Mouse (Mus musculus) intestine, embryonic 15.5 days (tissue): ENCODE results near the gene Ctrl. TPM values are rescaled to one million over a fixed set of nuclear protein-coding genes. Genes with fewer than 3 reads are reported as not detected.
"Not testable (repeated sequence)": the region's sequence is repeated elsewhere in the genome, so short reads cannot be mapped to it uniquely, and the experiment has no call there.

Experiments
- ATAC-seq: fragments of 200-750 bp; cut with Nextera tagmentation; 2 replicates; pipeline ENCODE4 v1.8.0; 2017; ENCODE audit warnings: moderate TSS enrichment, moderate library complexity
- H3K27ac ChIP-seq: fragments of 300-500 bp; sonication (generic); 2 replicates; pipeline ENCODE4 v1.5.1; 2015; ENCODE audit warnings: mild to moderate bottlenecking, inconsistent platforms
- H3K27me3 ChIP-seq: fragments of 300-500 bp; sonication (generic); replicated peaks from 2 replicates; pipeline ENCODE4 v1.6.1; 2015; ENCODE audit warnings: inconsistent platforms
- H3K36me3 ChIP-seq: fragments of 300-500 bp; sonication (generic); 2 replicates; pipeline ENCODE4 v1.6.1; 2015; ENCODE audit warnings: inconsistent platforms
- H3K4me1 ChIP-seq: fragments of 300-500 bp; sonication (generic); replicated peaks from 2 replicates; pipeline ENCODE4 v1.6.1; 2015; ENCODE audit warnings: inconsistent platforms
- H3K4me2 ChIP-seq: fragments of 300-500 bp; sonication (generic); replicated peaks from 2 replicates; pipeline ENCODE4 v1.6.1; 2015; ENCODE audit warnings: mild to moderate bottlenecking, inconsistent platforms
- H3K4me3 ChIP-seq: fragments of 300-500 bp; sonication (generic); replicated peaks from 2 replicates; pipeline ENCODE4 v1.5.1; 2015; ENCODE audit warnings: inconsistent platforms
- H3K9ac ChIP-seq: fragments of 300-500 bp; sonication (generic); 2 replicates; pipeline ENCODE4 v1.6.1; 2015; ENCODE audit warnings: inconsistent platforms
- H3K9me3 ChIP-seq: fragments of 300-500 bp; sonication (generic); 2 replicates; pipeline ENCODE4 v1.6.1; 2016; ENCODE audit warnings: inconsistent platforms
- WGBS: fragments of 180-500 bp; shearing (Covaris S2); methylation state at CpG from one replicate; pipeline ENCODE4 v1.1.7; 2015; 5-methylcytosine and 5-hydroxymethylcytosine counted together
- polyA plus RNA-seq: library from polyadenylated mRNA; unstranded; fragments of >200 nt; fragmentation: Nextera tagmentation; extraction: Ambion mirVana; gene quantifications from 2 replicates; pipeline ENCODE4 v1.2.1, GENCODE M21; 2015

Ctrl gene
- 0.82 and 3.2 TPM in 2 replicates for polyA plus RNA-seq

- H3K27ac ChIP-seq = no peak within 1 kb of the TSS
- ATAC-seq = no peak
- peaks cover 10% of the 10 kb centered on the region for H3K36me3 ChIP-seq
- H3K4me1 ChIP-seq = 0 out of 2 replicates have a peak, but pooled peaks cover 4% of the 10 kb centered on the region
- no peaks in the 10 kb centered on the region for H3K27me3 ChIP-seq
- peak within 1 kb of the TSS; percentile 17; the same call in 1 of the 2 replicates for H3K9ac ChIP-seq
- H3K9me3 ChIP-seq = no peaks in the 10 kb centered on the region
- H3K4me3 ChIP-seq = no peak within 1 kb of the TSS
- no peak within 1 kb of the TSS for H3K4me2 ChIP-seq
- WGBS = 88% methylated on average over 2 of the region's 2 CpGs
These were observed at the start of gene Ctrl for GRCm38 (mm10) chr8:105933762-105934161. TSS of gene Ctrl (minus strand) at chr8:105933862.

GRCm38 (mm10) chr8:105983406-105983805, 49.7 kb upstream of the Ctrl start:
- not testable (repeated sequence) for ATAC-seq, H3K4me2 ChIP-seq, H3K9me3 ChIP-seq, H3K9ac ChIP-seq, H3K36me3 ChIP-seq, H3K27ac ChIP-seq, H3K4me1 ChIP-seq, H3K4me3 ChIP-seq, H3K27me3 ChIP-seq
- WGBS = 75% methylated on average over 10 of the region's 11 CpGs

- Histone ChIP-seq H3K4me2 (no peak overlapping the region), H3K4me1 (no peaks in the 10 kb centered on the region), H3K27me3 (no peaks in the 10 kb centered on the region), H3K27ac (no peak overlapping the region), H3K36me3 (no peaks in the 10 kb centered on the region), H3K9ac (no peak overlapping the region), H3K4me3 (no peak overlapping the region), H3K9me3 (no peaks in the 10 kb centered on the region)
- 95% methylated on average over 1 of the region's 1 CpGs for WGBS
- ATAC-seq = no peak
These were observed 47.5 kb upstream of the Ctrl start for GRCm38 (mm10) chr8:105981146-105981545.

- 93% methylated on average over 15 of the region's 15 CpGs for WGBS
- H3K9me3 ChIP-seq = no peaks in the 10 kb centered on the region
- no peak within 1 kb of the TSS for H3K4me3 ChIP-seq
- H3K4me2 ChIP-seq = no peak within 1 kb of the TSS
- H3K27me3 ChIP-seq = no peaks in the 10 kb centered on the region
- no peak for ATAC-seq
- no peak within 1 kb of the TSS for H3K9ac ChIP-seq
- H3K4me1 ChIP-seq = no peaks in the 10 kb centered on the region
- H3K27ac ChIP-seq = no peak within 1 kb of the TSS
- no peaks in the 10 kb centered on the region for H3K36me3 ChIP-seq
These were observed 45.7 kb upstream of the Ctrl start, which contains the start of gene Dpep3 for GRCm38 (mm10) chr8:105979325-105979724. TSS of gene Dpep3 (minus strand) at chr8:105979429.

- no peak overlapping the region for H3K4me2 ChIP-seq
- no peak overlapping the region for H3K27ac ChIP-seq
- no peak overlapping the region for H3K4me3 ChIP-seq
- H3K9ac ChIP-seq = no peak overlapping the region
- H3K36me3 ChIP-seq = no peaks in the 10 kb centered on the region
- no peaks in the 10 kb centered on the region for H3K4me1 ChIP-seq
- WGBS = 71% methylated on average over 7 of the region's 7 CpGs
- H3K27me3 ChIP-seq = no peaks in the 10 kb centered on the region
- H3K9me3 ChIP-seq = no peaks in the 10 kb centered on the region
- ATAC-seq = no peak
These were observed 41.7 kb upstream of the Ctrl start for GRCm38 (mm10) chr8:105975363-105975762.

- Histone ChIP-seq H3K27ac (no peak overlapping the region), H3K4me1 (peaks cover 9% of the 10 kb centered on the region), H3K9ac (no peak overlapping the region), H3K27me3 (no peaks in the 10 kb centered on the region), H3K4me3 (no peak overlapping the region), H3K36me3 (no peaks in the 10 kb centered on the region), H3K4me2 (no peak overlapping the region), H3K9me3 (no peaks in the 10 kb centered on the region)
- ATAC-seq = no peak
- 74% methylated on average over 8 of the region's 8 CpGs for WGBS
These were observed 37.5 kb upstream of the Ctrl start for GRCm38 (mm10) chr8:105971019-105971720.

GRCm38 (mm10) chr8:105969367-105969766, 35.7 kb upstream of the Ctrl start:
- Histone ChIP-seq H3K4me3 (no peak overlapping the region), H3K4me1 (peaks cover 18% of the 10 kb centered on the region), H3K9me3 (no peaks in the 10 kb centered on the region), H3K9ac (no peak overlapping the region), H3K4me2 (no peak overlapping the region), H3K27ac (no peak overlapping the region), H3K27me3 (no peaks in the 10 kb centered on the region), H3K36me3 (no peaks in the 10 kb centered on the region)
- WGBS = 69% methylated on average over 1 of the region's 1 CpGs
- ATAC-seq = no peak

GRCm38 (mm10) chr8:105966692-105967311, 33.1 kb upstream of the Ctrl start:
- H3K27ac ChIP-seq = peak overlapping the region; percentile 95
- H3K36me3 ChIP-seq = no peaks in the 10 kb centered on the region
- H3K9ac ChIP-seq = no peak overlapping the region
- peak overlapping the region; percentile 78; the same call in 1 of the 2 replicates for H3K4me3 ChIP-seq
- 7% methylated on average over 19 of the region's 19 CpGs for WGBS
- H3K4me1 ChIP-seq = peaks cover 30% of the 10 kb centered on the region
- no peaks in the 10 kb centered on the region for H3K27me3 ChIP-seq
- no peaks in the 10 kb centered on the region for H3K9me3 ChIP-seq
- peak; percentile 48 for ATAC-seq
- H3K4me2 ChIP-seq = peak overlapping the region; percentile 86

GRCm38 (mm10) chr8:105965905-105966341, 32.3 kb upstream of the Ctrl start, which contains the start of gene Slc12a4:
TSS of gene Slc12a4 (minus strand) at chr8:105966097.
- ATAC-seq = peak; percentile 94
- under 1% methylated on average over 43 of the region's 47 CpGs for WGBS
- peak within 1 kb of the TSS; percentile 95 for H3K27ac ChIP-seq

GRCm38 (mm10) chr8:105965266-105965904, 31.7 kb upstream of the Ctrl start:
- Histone ChIP-seq H3K27ac (peak overlapping the region; percentile 95), H3K36me3 (no peaks in the 10 kb centered on the region), H3K9me3 (no peaks in the 10 kb centered on the region), H3K27me3 (no peaks in the 10 kb centered on the region), H3K4me1 (peaks cover 31% of the 10 kb centered on the region), H3K4me3 (peak overlapping the region; percentile 78), H3K4me2 (peak overlapping the region; percentile 86), H3K9ac (peak overlapping the region; percentile 86)
- ATAC-seq = peak; percentile 81
- 2% methylated on average over 40 of the region's 40 CpGs for WGBS

More at GRCm38 (mm10) chr8:105965905-105966341, 32.3 kb upstream of the Ctrl start, which contains the start of gene Slc12a4:
- Histone ChIP-seq H3K4me2 (peak within 1 kb of the TSS; percentile 86), H3K4me3 (peak within 1 kb of the TSS; percentile 78), H3K4me1 (peaks cover 30% of the 10 kb centered on the region), H3K9ac (peak within 1 kb of the TSS; percentile 86), H3K36me3 (no peaks in the 10 kb centered on the region), H3K27me3 (no peaks in the 10 kb centered on the region), H3K9me3 (no peaks in the 10 kb centered on the region)

- Histone ChIP-seq H3K9ac (peak overlapping the region; percentile 86), H3K4me2 (peak overlapping the region; percentile 86), H3K27me3 (no peaks in the 10 kb centered on the region), H3K36me3 (no peaks in the 10 kb centered on the region; the same call in 1 of the 2 replicates), H3K4me1 (peaks cover 32% of the 10 kb centered on the region), H3K4me3 (peak overlapping the region; percentile 78), H3K9me3 (no peaks in the 10 kb centered on the region), H3K27ac (no peak overlapping the region)
- ATAC-seq = no peak; the same call in 1 of the 2 replicates
- WGBS = 51% methylated on average over 12 of the region's 12 CpGs
These were observed 31.0 kb upstream of the Ctrl start for GRCm38 (mm10) chr8:105964506-105965265.
